Mouse (Mus musculus): ENCODE measurements at regions not wholly inside any gene's neighbourhood (a gene's known extent, or its start where the extent isn't known, plus 50 kb on each side); places are given as distances from the start of the nearest gene placed in this dataset.

- Histone ChIP-seq H3K9ac (ENCODE audit: low read depth, low read length) (no peak overlapping the region), H3K4me3 (ENCODE audit: low read length) (no peak overlapping the region), H3K4me2 (ENCODE audit: low read depth, low read length) (no peak overlapping the region), H3K27ac (ENCODE audit: low read length) (no peak overlapping the region), H3K4me1 (ENCODE audit: control insufficient read depth, insufficient read depth, low read length) (peaks cover 12% of the 10 kb centered on the region), H3K27me3 (replicated peaks; ENCODE audit: control insufficient read depth, insufficient read depth, low read length) (no peaks in the 10 kb centered on the region), H3K36me3 (ENCODE audit: control insufficient read depth, insufficient read depth, low read length) (no peaks in the 10 kb centered on the region), H3K9me3 (ENCODE audit: control insufficient read depth, low read length) (no peaks in the 10 kb centered on the region)
- no peak for ATAC-seq
- WGBS: 59% methylated on average over 3 of the region's 3 CpGs
Observed at GRCm38 (mm10) chr19:26473211-26473610, 131.6 kb upstream of the Smarca2 start.

GRCm38 (mm10) chr19:26475197-26475596, 129.7 kb upstream of the Smarca2 start:
- no peaks in the 10 kb centered on the region for H3K36me3 ChIP-seq (ENCODE audit: control insufficient read depth, insufficient read depth, low read length)
- H3K9me3 ChIP-seq (ENCODE audit: control insufficient read depth, low read length): no peaks in the 10 kb centered on the region
- H3K27ac ChIP-seq (ENCODE audit: low read length): no peak overlapping the region
- H3K27me3 ChIP-seq (replicated peaks; ENCODE audit: control insufficient read depth, insufficient read depth, low read length): no peaks in the 10 kb centered on the region
- no peak overlapping the region for H3K4me3 ChIP-seq (ENCODE audit: low read length)
- no peak for ATAC-seq
- H3K9ac ChIP-seq (ENCODE audit: low read depth, low read length): no peak overlapping the region
- no peak overlapping the region for H3K4me2 ChIP-seq (ENCODE audit: low read depth, low read length)
- WGBS: 72% methylated on average over 2 of the region's 2 CpGs
- H3K4me1 ChIP-seq (ENCODE audit: control insufficient read depth, insufficient read depth, low read length): peaks cover 12% of the 10 kb centered on the region

DNA sequence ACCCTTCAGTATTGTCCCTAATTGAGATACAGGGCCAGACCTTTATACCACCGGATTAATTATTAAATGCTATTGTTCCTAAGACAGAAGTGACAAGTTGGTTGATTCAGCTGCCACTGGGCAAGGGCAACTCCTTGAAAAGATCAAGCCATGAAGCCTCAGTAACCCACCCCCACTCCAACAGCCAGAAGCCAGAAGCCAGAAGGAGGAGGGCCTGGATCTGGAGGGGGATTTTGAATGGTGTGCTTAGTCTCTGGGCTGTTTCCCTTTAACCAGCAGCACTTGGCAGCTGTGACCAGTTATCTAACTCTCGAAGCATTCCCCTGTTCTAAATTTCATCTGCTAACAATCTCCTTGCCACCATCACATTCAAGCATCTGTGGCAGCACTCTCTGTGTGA, 129.1 kb upstream of the Smarca2 start:
- H3K9me3 ChIP-seq (ENCODE audit: control insufficient read depth, low read length): no peaks in the 10 kb centered on the region
- no peaks in the 10 kb centered on the region for H3K27me3 ChIP-seq (replicated peaks; ENCODE audit: control insufficient read depth, insufficient read depth, low read length)
- no peak overlapping the region for H3K9ac ChIP-seq (ENCODE audit: low read depth, low read length)
- no peak overlapping the region for H3K4me3 ChIP-seq (ENCODE audit: low read length)
- no peak overlapping the region for H3K4me2 ChIP-seq (ENCODE audit: low read depth, low read length)
- peak overlapping the region; percentile 19; the same call in 1 of the 2 replicates for H3K27ac ChIP-seq (ENCODE audit: low read length)
- ATAC-seq: peak; percentile 52; the same call in 1 of the 2 replicates
- H3K4me1 ChIP-seq (ENCODE audit: control insufficient read depth, insufficient read depth, low read length): peaks cover 12% of the 10 kb centered on the region
- H3K36me3 ChIP-seq (ENCODE audit: control insufficient read depth, insufficient read depth, low read length): no peaks in the 10 kb centered on the region
- WGBS: 41% methylated on average over 2 of the region's 2 CpGs

DNA sequence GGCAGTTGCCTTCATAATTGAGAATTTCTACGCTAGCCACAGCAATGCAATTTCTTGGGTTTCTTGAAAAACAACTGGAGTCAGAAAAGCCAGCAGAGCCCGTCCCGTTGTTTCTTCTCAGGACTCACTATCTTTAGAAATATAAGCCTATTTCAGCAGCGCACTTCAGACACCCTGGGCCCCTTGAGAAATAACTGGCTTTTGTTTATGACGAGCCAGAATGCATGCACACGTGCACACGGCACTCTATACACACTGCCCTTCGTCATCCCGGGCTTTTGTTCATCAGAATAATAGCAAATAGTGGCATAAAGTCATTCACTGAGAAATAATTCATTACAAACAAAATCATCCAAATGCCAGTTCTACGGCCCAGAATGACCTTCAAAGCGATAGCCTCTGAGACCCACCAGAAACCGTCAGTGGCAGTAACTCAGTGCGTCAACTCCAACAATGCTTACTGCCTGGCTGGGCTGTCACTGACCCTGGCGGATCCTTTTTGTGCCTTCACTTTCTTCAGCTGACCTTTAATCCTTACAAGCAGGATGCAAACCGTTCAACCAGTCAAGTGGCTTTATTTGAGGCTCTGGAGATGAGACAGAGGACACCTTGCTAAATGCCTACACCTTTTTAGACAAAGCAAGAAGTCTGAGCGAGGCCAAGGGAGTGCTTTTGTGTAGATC, 126.7 kb upstream of the Smarca2 start:
- no peaks in the 10 kb centered on the region for H3K9me3 ChIP-seq (ENCODE audit: control insufficient read depth, low read length)
- H3K4me1 ChIP-seq (ENCODE audit: control insufficient read depth, insufficient read depth, low read length): peaks cover 5% of the 10 kb centered on the region
- 61% methylated on average over 16 of the region's 16 CpGs for WGBS
- H3K4me3 ChIP-seq (ENCODE audit: low read length): no peak overlapping the region
- ATAC-seq: no peak
- H3K27me3 ChIP-seq (replicated peaks; ENCODE audit: control insufficient read depth, insufficient read depth, low read length): no peaks in the 10 kb centered on the region
- no peak overlapping the region for H3K27ac ChIP-seq (ENCODE audit: low read length)
- no peak overlapping the region for H3K9ac ChIP-seq (ENCODE audit: low read depth, low read length)
- no peaks in the 10 kb centered on the region for H3K36me3 ChIP-seq (ENCODE audit: control insufficient read depth, insufficient read depth, low read length)
- H3K4me2 ChIP-seq (ENCODE audit: low read depth, low read length): no peak overlapping the region

- Histone ChIP-seq H3K9me3 (ENCODE audit: control insufficient read depth, low read length) (no peaks in the 10 kb centered on the region), H3K4me2 (ENCODE audit: low read depth, low read length) (no peak overlapping the region), H3K4me3 (ENCODE audit: low read length) (no peak overlapping the region), H3K27me3 (replicated peaks; ENCODE audit: control insufficient read depth, insufficient read depth, low read length) (no peaks in the 10 kb centered on the region), H3K36me3 (ENCODE audit: control insufficient read depth, insufficient read depth, low read length) (no peaks in the 10 kb centered on the region), H3K9ac (ENCODE audit: low read depth, low read length) (no peak overlapping the region), H3K27ac (ENCODE audit: low read length) (no peak overlapping the region), H3K4me1 (ENCODE audit: control insufficient read depth, insufficient read depth, low read length) (no peaks in the 10 kb centered on the region)
- 77% methylated on average over 3 of the region's 3 CpGs for WGBS
- ATAC-seq: no peak
Observed at GRCm38 (mm10) chr19:26484322-26484721, 120.5 kb upstream of the Smarca2 start.

DNA sequence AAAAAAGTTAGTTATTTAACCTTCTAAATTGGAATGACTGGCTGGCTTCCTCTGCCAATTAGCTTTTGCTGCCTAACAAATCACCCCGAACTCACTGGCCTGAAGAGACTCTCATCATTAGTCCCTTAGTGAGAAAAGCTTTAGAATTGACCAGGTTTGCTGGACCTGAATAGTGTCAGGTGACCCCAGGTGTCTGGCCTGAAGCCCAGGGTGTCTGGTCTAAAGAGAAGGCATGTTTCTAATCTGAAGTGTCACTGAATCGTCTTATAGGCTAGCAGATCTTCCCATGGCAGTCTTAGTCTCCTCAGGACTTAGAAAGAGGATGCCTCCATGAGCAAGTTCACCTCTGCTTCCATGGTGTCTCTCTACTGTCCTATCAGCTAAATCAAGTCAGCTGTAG, 112.0 kb upstream of the Smarca2 start:
- WGBS: 77% methylated on average over 2 of the region's 2 CpGs

DNA sequence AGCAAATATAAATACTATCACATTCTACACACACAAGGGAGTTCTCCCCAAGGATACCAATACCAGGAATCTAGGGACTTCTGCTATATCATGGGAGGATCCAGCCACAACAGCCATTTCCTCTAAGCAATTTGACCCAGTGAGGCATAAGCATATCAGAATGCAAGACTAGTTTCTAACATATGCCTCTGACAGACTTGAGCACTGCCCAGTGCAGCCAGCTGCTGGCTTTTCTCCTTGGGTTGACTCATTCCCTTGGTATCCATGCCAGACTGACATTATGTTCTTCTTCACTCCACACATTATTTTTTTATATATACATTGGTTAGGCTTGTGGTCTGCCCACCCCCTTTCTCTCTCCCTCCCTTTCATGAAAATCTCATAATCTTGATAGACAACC, 103.8 kb upstream of the Smarca2 start:
- no peak overlapping the region for H3K27ac ChIP-seq (ENCODE audit: low read length)
- H3K4me3 ChIP-seq (ENCODE audit: low read length): no peak overlapping the region
- no peak overlapping the region for H3K9ac ChIP-seq (ENCODE audit: low read depth, low read length)
- no peak for ATAC-seq
- no peaks in the 10 kb centered on the region for H3K9me3 ChIP-seq (ENCODE audit: control insufficient read depth, low read length)
- no peaks in the 10 kb centered on the region for H3K4me1 ChIP-seq (ENCODE audit: control insufficient read depth, insufficient read depth, low read length)
- H3K36me3 ChIP-seq (ENCODE audit: control insufficient read depth, insufficient read depth, low read length): no peaks in the 10 kb centered on the region
- no peaks in the 10 kb centered on the region for H3K27me3 ChIP-seq (replicated peaks; ENCODE audit: control insufficient read depth, insufficient read depth, low read length)
- no peak overlapping the region for H3K4me2 ChIP-seq (ENCODE audit: low read depth, low read length)

More for the DNA sequence above, 112.0 kb upstream of the Smarca2 start:
- Histone ChIP-seq H3K4me1 (ENCODE audit: control insufficient read depth, insufficient read depth, low read length) (no peaks in the 10 kb centered on the region), H3K9me3 (ENCODE audit: control insufficient read depth, low read length) (no peaks in the 10 kb centered on the region), H3K4me2 (ENCODE audit: low read depth, low read length) (no peak overlapping the region), H3K36me3 (ENCODE audit: control insufficient read depth, insufficient read depth, low read length) (no peaks in the 10 kb centered on the region), H3K9ac (ENCODE audit: low read depth, low read length) (no peak overlapping the region), H3K27ac (ENCODE audit: low read length) (no peak overlapping the region), H3K27me3 (replicated peaks; ENCODE audit: control insufficient read depth, insufficient read depth, low read length) (no peaks in the 10 kb centered on the region), H3K4me3 (ENCODE audit: low read length) (no peak overlapping the region)
- ATAC-seq: no peak

GRCm38 (mm10) chr19:26504027-26504426, 100.8 kb upstream of the Smarca2 start:
- no peaks in the 10 kb centered on the region for H3K4me1 ChIP-seq (ENCODE audit: control insufficient read depth, insufficient read depth, low read length)
- H3K4me3 ChIP-seq (ENCODE audit: low read length): no peak overlapping the region
- H3K9ac ChIP-seq (ENCODE audit: low read depth, low read length): no peak overlapping the region
- H3K27me3 ChIP-seq (replicated peaks; ENCODE audit: control insufficient read depth, insufficient read depth, low read length): no peaks in the 10 kb centered on the region
- 80% methylated on average over 2 of the region's 2 CpGs for WGBS
- no peak overlapping the region for H3K4me2 ChIP-seq (ENCODE audit: low read depth, low read length)
- H3K9me3 ChIP-seq (ENCODE audit: control insufficient read depth, low read length): no peaks in the 10 kb centered on the region
- no peak overlapping the region for H3K27ac ChIP-seq (ENCODE audit: low read length)
- H3K36me3 ChIP-seq (ENCODE audit: control insufficient read depth, insufficient read depth, low read length): no peaks in the 10 kb centered on the region
- ATAC-seq: no peak

DNA sequence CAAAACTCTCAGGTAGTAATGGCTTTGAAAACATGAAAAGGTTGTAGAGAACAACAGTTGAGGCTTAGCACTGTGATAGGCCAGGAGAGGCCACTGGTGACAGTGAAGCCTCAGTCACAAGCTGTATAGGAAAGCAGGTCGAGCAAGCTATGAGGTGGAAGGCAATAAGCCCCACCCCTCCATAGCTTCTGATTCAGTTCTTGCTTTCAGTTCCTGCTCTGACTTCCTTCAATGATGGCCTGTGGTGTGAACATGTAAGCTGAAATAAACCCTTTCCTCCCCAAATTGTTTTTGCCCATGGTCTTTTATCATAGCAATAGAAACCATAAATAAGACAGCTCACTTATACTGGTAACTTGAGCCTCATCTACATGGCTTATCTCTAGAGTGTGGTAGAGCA, 98.0 kb upstream of the Smarca2 start:
- H3K27me3 ChIP-seq (replicated peaks; ENCODE audit: control insufficient read depth, insufficient read depth, low read length): no peaks in the 10 kb centered on the region
- H3K4me1 ChIP-seq (ENCODE audit: control insufficient read depth, insufficient read depth, low read length): no peaks in the 10 kb centered on the region
- WGBS: 63% methylated on average over 1 of the region's 1 CpGs
- H3K4me2 ChIP-seq (ENCODE audit: low read depth, low read length): no peak overlapping the region
- H3K4me3 ChIP-seq (ENCODE audit: low read length): no peak overlapping the region
- no peak overlapping the region for H3K9ac ChIP-seq (ENCODE audit: low read depth, low read length)
- ATAC-seq: no peak
- H3K27ac ChIP-seq (ENCODE audit: low read length): no peak overlapping the region
- no peaks in the 10 kb centered on the region for H3K36me3 ChIP-seq (ENCODE audit: control insufficient read depth, insufficient read depth, low read length)
- H3K9me3 ChIP-seq (ENCODE audit: control insufficient read depth, low read length): no peaks in the 10 kb centered on the region

GRCm38 (mm10) chr19:26507986-26508385, 96.9 kb upstream of the Smarca2 start:
- Histone ChIP-seq H3K27me3 (replicated peaks; ENCODE audit: control insufficient read depth, insufficient read depth, low read length) (no peaks in the 10 kb centered on the region), H3K9me3 (ENCODE audit: control insufficient read depth, low read length) (no peaks in the 10 kb centered on the region), H3K36me3 (ENCODE audit: control insufficient read depth, insufficient read depth, low read length) (no peaks in the 10 kb centered on the region), H3K9ac (ENCODE audit: low read depth, low read length) (no peak overlapping the region), H3K27ac (ENCODE audit: low read length) (no peak overlapping the region), H3K4me1 (ENCODE audit: control insufficient read depth, insufficient read depth, low read length) (no peaks in the 10 kb centered on the region), H3K4me2 (ENCODE audit: low read depth, low read length) (no peak overlapping the region), H3K4me3 (ENCODE audit: low read length) (no peak overlapping the region)
- 69% methylated on average over 11 of the region's 11 CpGs for WGBS
- ATAC-seq: no peak

Measured in intestine, embryonic 16.5 days (tissue).